Mouse (Mus musculus) myocyte (in vitro differentiated cells): ENCODE measurements around the gene Dock4.

ENCODE experiments used
- MYOD1 ChIP-seq, 3 experiments: IDR thresholded peaks; one replicate each; pipeline ENCODE4 v1.6.1; 2011; ENCODE audit warnings: control low read depth in 2 of 3, low read depth in 2 of 3, mild to moderate bottlenecking in 2 of 3, moderate library complexity in 1 of 3; ENCODE audit not compliant: insufficient read length in 2 of 3, control insufficient read depth in 1 of 3
- POLR2A ChIP-seq: IDR thresholded peaks from one replicate; pipeline ENCODE4 v1.6.1; 2011; ENCODE audit warnings: low read depth, mild to moderate bottlenecking, control low read depth, moderate library complexity; ENCODE audit not compliant: insufficient read length

DNA sequence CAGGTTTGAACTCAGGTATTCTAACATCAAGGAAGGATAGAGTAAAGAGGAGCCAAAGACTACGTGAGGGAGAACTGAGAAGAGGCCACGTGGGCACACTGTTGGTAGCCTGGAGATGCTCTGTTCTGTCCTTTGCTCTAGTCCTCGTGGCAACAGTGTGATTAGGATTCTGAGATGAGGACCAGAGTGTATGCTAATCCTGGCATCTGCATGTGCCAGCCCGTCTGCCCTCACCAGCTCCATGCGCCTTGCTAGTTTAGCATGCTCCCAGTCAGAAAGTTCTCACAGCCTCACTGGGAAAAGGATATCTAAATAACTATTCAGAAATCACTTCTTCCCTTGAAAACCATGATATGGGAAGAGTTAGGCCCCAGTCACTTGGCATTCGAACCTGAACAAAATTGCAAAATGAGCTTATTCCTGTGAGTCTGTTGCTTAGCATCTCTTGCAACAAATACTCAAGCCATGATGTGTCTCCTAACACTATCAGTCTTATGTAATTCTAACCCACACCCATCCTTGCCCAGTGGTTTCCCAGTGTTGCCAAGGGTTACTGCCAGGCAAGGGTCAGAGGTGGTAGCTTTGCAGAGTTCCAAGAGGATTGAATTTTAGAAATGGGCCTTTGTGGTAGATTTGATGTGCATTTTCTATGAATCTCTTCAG lies 372.4 kb downstream of the Dock4 start:
- TF ChIP-seq POLR2A: no peak
- no peak for TF ChIP-seq MYOD1 (IDR thresholded peaks at IDR 0.05; ENCODE audit: control insufficient read depth in 1 of 3, insufficient read length in 2 of 3, low read depth in 2 of 3)
